Mouse (Mus musculus): ENCODE results near the gene Mink1.

The Mink1 gene

DNA sequence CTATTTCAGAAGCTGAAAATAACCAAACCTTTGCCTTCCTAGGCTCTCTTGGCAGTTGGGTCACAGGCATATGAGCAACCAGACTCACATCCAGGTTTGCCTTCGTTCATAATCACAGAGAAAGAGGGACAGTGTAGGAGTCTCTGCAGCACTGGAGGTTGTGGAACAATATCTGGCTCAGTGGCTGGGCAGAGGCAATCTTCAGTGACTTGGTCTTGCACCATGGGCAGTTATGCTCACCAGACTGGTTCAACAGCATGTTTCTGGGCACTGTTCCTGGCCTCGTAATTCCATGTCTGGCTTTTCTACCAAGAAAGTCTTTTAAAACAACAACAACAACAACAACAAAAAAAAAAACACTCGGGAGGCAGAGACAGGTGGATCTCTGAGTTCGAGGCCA is 72.9 kb downstream of the Mink1 start:
- no peak for DNase-seq (ENCODE audit: low read depth)

- DNase-seq (ENCODE audit: low read depth), result no peak
Observed at GRCm38 (mm10) chr11:70637764-70638163, 75.1 kb downstream of the Mink1 start.

DNA sequence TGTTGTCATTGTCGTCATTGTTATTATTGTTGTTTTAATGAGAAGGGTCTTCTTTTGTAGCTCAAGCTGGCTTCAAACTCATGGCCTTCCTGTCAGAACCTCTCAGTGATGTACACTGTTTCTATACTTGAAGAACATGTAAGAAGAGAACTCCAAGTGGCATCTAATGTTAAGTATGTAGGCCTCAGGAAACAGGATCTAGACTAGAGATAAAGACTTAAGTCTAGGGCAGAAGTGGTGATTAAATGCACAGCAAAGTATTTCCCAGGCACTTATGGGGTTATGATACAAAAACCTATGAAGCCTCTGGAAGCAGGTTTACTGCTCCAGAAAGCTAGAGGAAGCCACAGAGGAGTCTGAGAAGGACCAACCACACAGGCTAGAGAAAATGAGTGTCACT is 75.6 kb downstream of the Mink1 start:
- no peak for DNase-seq (ENCODE audit: low read depth)

GRCm38 (mm10) chr11:70638714-70639278 is 76.1 kb downstream of the Mink1 start, which contains the start of gene Gp1ba:
Gene Gp1ba (plus strand): TSS chr11:70639122.
- no peak for DNase-seq (ENCODE audit: low read depth)

DNA sequence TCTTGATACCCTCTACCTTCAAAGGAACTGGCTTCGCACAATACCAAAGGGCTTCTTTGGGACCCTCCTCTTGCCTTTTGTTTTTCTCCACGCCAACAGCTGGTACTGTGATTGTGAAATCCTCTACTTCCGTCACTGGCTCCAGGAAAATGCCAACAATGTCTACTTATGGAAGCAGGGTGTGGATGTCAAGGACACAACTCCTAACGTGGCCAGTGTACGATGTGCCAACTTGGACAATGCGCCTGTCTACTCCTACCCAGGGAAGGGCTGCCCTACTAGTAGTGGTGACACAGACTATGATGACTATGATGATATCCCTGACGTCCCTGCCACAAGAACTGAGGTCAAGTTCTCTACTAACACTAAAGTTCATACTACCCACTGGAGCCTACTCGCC is 77.3 kb downstream of the Mink1 start:
- no peak for DNase-seq (ENCODE audit: low read depth)

- no peak for DNase-seq (ENCODE audit: low read depth)
Observed at GRCm38 (mm10) chr11:70641241-70641640, 78.6 kb downstream of the Mink1 start.

DNA sequence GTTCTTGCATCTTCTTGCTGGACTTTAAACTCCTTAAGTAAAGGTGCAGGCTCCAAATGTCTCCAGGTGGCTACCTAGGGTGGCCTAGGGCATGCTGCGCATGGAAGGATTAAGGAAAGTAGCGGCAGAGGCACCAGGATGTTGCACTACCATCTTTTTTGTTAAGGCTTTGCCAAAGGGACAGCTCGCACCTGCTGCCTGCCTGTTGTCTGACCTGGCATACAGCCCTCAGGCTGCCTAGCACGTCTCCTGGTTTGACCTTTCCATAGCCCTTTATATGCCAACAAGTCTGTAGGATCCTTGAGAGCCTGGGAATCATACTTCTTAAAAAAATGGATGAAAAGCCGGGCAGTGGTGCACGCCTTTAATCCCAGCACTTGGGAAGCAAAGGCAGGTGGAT is 80.4 kb downstream of the Mink1 start:
- DNase-seq (ENCODE audit: low read depth), result no peak

GRCm38 (mm10) chr11:70644564-70645103 is 82.0 kb downstream of the Mink1 start:
- DNase-seq (ENCODE audit: low read depth), result no peak

DNA sequence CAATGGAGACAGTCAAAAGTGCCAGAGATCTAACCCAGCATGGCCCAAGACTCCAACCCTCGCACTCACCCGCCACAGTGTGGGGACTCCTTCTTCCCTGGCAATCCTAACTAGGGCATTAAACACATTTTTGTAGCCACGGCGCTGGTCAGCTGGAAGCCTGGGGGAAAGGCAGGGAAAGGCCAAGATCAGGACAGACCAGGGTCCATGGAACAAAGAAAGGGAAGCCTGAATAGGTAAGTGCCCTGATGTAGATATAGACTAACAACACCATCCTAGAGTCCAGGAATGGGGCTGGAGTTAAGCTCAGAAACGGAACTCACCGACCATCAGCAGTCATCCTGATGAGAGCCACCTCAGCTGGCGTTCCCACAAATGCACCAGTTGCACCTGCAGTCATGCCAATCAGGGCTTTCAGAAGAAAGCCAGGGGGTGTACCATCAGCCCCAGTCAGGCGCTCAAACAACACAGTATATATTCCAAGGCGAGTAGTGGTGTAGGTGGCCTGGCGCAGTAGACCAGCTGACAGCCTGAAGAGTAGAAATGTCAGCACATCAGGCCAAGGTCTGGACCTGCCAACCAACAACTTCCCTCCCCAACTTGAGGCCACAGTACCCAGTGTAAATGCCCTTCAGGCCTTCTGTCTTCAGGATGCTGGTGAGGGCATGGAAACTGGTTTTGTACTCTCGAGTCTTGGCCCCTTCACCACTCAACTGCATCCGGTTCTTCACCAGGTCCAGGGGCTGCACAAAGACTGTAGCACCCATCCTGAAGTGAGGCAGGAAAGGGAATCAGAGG is 83.0 kb downstream of the Mink1 start:
- DNase-seq (ENCODE audit: low read depth), result no peak

GRCm38 (mm10) chr11:70646259-70646555 is 83.5 kb downstream of the Mink1 start:
- DNase-seq (ENCODE audit: low read depth), result no peak

- DNase-seq (ENCODE audit: low read depth), result peak; percentile 99
Observed at GRCm38 (mm10) chr11:70646691-70647650, 84.3 kb downstream of the Mink1 start, which contains the start of the genes Rnf167 and Slc25a11. Gene Rnf167 (plus strand): TSS chr11:70647235. Gene Slc25a11 (minus strand): TSS chr11:70647479.

- DNase-seq (ENCODE audit: low read depth), result no peak
Observed at GRCm38 (mm10) chr11:70647716-70648420, 85.2 kb downstream of the Mink1 start.

- no peak for DNase-seq (ENCODE audit: low read depth)
Observed at GRCm38 (mm10) chr11:70648512-70648911, 85.8 kb downstream of the Mink1 start.

DNA sequence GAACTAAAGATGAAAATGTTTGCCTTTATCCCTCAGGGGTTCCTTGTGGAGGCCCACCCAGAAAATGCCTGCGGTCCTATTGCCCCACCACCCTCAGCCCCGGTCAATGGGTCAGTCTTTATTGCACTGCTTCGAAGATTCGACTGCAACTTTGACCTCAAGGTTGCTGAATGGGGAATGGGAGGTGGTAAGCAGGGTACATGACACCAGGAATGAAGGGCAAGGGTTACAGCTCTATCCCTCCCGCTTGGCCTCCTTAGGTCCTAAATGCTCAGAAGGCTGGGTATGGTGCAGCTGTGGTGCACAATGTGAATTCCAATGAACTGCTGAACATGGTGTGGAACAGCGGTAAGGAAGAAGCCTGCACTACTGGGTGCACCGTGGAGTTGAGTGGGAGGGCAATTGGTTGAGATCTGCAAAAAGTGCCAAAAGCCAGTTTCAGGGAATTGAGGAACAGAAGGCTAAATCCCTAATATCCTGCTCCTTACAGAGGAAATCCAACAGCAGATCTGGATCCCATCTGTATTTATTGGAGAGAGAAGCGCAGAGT is 86.6 kb downstream of the Mink1 start:
- DNase-seq (ENCODE audit: low read depth), result no peak

DNA sequence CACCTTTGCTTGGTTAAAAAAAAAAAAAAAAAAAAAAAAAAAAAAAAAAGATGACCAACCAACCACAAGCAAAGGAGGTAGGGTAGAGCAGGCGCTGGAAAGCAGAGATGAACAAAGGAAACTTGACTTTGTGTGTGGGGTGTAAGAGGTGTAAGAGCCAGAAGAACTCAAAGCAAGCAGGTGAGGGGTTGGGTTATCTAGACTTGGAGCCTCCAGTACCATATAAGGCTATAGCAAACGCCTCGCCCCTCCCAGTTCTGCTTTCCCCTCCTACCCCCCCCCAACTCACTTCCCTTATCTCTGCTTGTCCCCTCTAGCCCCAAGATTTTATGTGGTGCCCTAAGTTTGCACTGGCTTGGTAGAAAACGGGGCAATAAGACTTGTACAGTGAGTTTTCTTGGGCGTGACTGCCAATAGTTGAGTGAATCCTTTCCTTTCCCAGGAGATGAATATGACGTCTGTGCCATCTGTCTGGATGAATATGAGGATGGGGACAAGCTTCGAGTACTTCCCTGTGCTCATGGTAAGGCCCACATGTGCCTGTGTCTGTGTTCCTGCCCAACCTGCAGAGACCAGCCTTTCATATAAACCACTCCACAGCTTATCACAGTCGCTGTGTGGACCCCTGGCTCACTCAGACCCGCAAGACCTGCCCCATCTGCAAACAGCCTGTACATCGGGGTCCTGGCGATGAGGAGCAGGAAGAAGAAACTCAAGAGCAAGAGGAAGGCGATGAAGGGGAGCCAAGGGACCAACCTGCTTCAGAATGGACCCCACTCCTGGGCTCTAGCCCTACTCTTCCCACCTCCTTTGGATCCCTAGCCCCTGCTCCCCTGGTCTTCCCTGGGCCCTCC is 87.9 kb downstream of the Mink1 start:
- DNase-seq (ENCODE audit: low read depth), result no peak

GRCm38 (mm10) chr11:70651391-70651790 is 88.7 kb downstream of the Mink1 start:
- no peak for DNase-seq (ENCODE audit: low read depth)

DNA sequence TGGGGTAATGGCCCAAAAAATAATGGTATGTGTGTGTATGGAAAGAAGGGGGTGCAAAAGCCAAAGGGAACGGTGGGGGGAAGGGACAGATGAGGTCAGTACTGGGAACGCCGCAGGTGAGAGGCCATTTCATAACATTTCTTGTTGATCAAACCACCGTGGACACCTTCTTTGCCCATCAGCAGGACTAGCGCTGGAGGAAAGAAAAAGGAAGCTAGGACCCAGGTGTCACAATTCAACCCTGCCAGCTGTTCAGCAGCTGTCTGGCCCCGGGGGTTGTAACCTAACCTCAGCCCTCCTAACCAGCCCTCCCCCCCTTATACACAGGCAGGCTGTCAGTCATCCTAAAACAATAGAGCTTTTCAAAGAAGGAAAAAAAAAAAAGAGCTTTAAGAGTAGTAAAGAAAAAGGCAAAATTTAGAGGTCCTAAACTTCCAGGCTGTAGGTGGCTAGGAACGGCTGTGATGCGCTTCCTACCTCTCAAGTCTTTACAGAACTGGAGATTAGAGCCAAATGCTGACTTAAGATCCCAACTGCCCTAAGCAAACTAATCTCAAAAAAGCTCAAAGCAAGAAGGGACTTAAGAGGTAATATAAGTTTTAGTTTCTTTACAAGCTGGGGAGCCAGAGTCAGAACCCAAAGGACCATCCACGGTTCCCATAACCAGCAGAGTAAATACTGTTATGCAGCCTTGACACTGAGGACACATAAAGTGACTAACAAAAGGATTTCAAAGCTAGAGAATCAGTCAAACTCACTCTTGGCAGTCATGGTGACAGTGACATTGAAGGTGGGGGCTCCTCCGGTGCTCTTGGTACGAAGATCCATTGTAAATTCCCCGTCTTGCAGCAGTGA is 89.6 kb downstream of the Mink1 start:
- DNase-seq (ENCODE audit: low read depth), result no peak

- DNase-seq (ENCODE audit: low read depth), result no peak
Observed at GRCm38 (mm10) chr11:70652884-70653344, 90.2 kb downstream of the Mink1 start.

All from c-Kit-positive CD71-positive TER-119-negative erythroid progenitor cells, embryonic 14.5 days (primary cell).